24 mouse cellular contexts compared by ENCODE assay signal in genomic region chr2:10157184-10157583, GRCm38 (mm10). TPM values are rescaled to one million over a fixed set of nuclear protein-coding genes. Genes with fewer than 3 reads are reported as not detected.
DNase-seq lines count a peak whose midpoint lies in the region; ATAC-seq and TF ChIP-seq lines count a peak whose summit lies in the region.
"Had no signal": no experiment of that assay in that cellular context is flagged by ENCODE, and none has a peak within 500 bp of the region (broad histone marks: within the 10 kb centered on the region; RNA-seq: fewer than 3 reads in every experiment).

No protein-coding gene starts in this region.

- H3K9me3 ChIP-seq in kidney, postnatal 0 days (replicated peaks; ENCODE audit: low read length) = no peaks in the 10 kb centered on the region
- no peaks in the 10 kb centered on the region for H3K9me3 ChIP-seq in stomach, embryonic 16.5 days (replicated peaks; ENCODE audit: control insufficient read depth, low read length)
- H3K9me3 ChIP-seq in midbrain, embryonic 16.5 days (replicated peaks; ENCODE audit: control insufficient read depth, low read length, poor library complexity, severe bottlenecking) = no peaks in the 10 kb centered on the region
- H3K9me3 ChIP-seq: embryonic facial prominence, embryonic 12.5 days; embryonic facial prominence, embryonic 15.5 days; heart, embryonic 13.5 days; hindbrain, embryonic 10.5 days; hindbrain, embryonic 13.5 days; intestine, embryonic 15.5 days had no signal

- H3K4me3 ChIP-seq in kidney, postnatal 0 days (replicated peaks; ENCODE audit: low read depth, low read length) = no peak overlapping the region
- no peak overlapping the region for H3K4me3 ChIP-seq in stomach, embryonic 16.5 days (replicated peaks; ENCODE audit: low read length)
- no peak overlapping the region for H3K4me3 ChIP-seq in midbrain, embryonic 16.5 days (ENCODE audit: low read depth, low read length)
- H3K4me3 ChIP-seq: embryonic facial prominence, embryonic 12.5 days; embryonic facial prominence, embryonic 15.5 days; heart, adult 2 months; heart, embryonic 13.5 days; hindbrain, embryonic 10.5 days; hindbrain, embryonic 13.5 days; intestine, embryonic 15.5 days had no signal

- no peak for TF ChIP-seq CTCF in kidney, postnatal 0 days (IDR thresholded peaks at IDR 0.05; ENCODE audit: low read depth)

- 54% methylated on average over 10 of the region's 10 CpGs for WGBS in kidney, postnatal 0 days
- WGBS in stomach, embryonic 16.5 days = 67% methylated on average over 10 of the region's 10 CpGs
- 88% methylated on average over 10 of the region's 10 CpGs for WGBS in midbrain, embryonic 16.5 days

- no peaks in the 10 kb centered on the region for H3K27me3 ChIP-seq in kidney, postnatal 0 days (ENCODE audit: insufficient read depth, low read length)
- no peaks in the 10 kb centered on the region for H3K27me3 ChIP-seq in stomach, embryonic 16.5 days (ENCODE audit: control insufficient read depth, insufficient read depth, low read length)
- H3K27me3 ChIP-seq in midbrain, embryonic 16.5 days (ENCODE audit: control insufficient read depth, insufficient read depth, low read depth, low read length) = no peaks in the 10 kb centered on the region
- H3K27me3 ChIP-seq: embryonic facial prominence, embryonic 12.5 days; embryonic facial prominence, embryonic 15.5 days; heart, embryonic 13.5 days; hindbrain, embryonic 13.5 days; intestine, embryonic 15.5 days had no signal

- 0 out of 2 replicates have a peak, but pooled peaks cover 13% of the 10 kb centered on the region for H3K4me1 ChIP-seq in kidney, postnatal 0 days (replicated peaks; ENCODE audit: insufficient read depth, low read length)
- H3K4me1 ChIP-seq in stomach, embryonic 16.5 days (ENCODE audit: control insufficient read depth, insufficient read depth, low read length) = peaks cover 10% of the 10 kb centered on the region
- peaks cover 4% of the 10 kb centered on the region; the same call in 1 of the 2 replicates for H3K4me1 ChIP-seq in midbrain, embryonic 16.5 days (ENCODE audit: control insufficient read depth, insufficient read depth, low read length)

- H3K36me3 ChIP-seq in kidney, postnatal 0 days (ENCODE audit: insufficient read depth, low read length) = no peaks in the 10 kb centered on the region
- no peaks in the 10 kb centered on the region for H3K36me3 ChIP-seq in stomach, embryonic 16.5 days (ENCODE audit: control insufficient read depth, insufficient read depth, low read length)
- H3K36me3 ChIP-seq in midbrain, embryonic 16.5 days (ENCODE audit: control insufficient read depth, insufficient read depth, low read length) = no peaks in the 10 kb centered on the region
- H3K36me3 ChIP-seq: embryonic facial prominence, embryonic 12.5 days; embryonic facial prominence, embryonic 15.5 days; heart, embryonic 13.5 days; hindbrain, embryonic 10.5 days; hindbrain, embryonic 13.5 days; intestine, embryonic 15.5 days had no signal

- H3K27ac ChIP-seq in kidney, postnatal 0 days = no peak overlapping the region
- H3K27ac ChIP-seq in stomach, embryonic 16.5 days (ENCODE audit: low read length) = peak overlapping the region; percentile 44
- no peak overlapping the region for H3K27ac ChIP-seq in midbrain, embryonic 16.5 days (ENCODE audit: low read length)
- H3K27ac ChIP-seq: embryonic facial prominence, embryonic 12.5 days; embryonic facial prominence, embryonic 15.5 days; heart, adult 2 months; heart, embryonic 13.5 days; hindbrain, embryonic 10.5 days; hindbrain, embryonic 13.5 days; intestine, embryonic 15.5 days had no signal

- H3K4me2 ChIP-seq in kidney, postnatal 0 days (ENCODE audit: low read length) = no peak overlapping the region
- no peak overlapping the region for H3K4me2 ChIP-seq in stomach, embryonic 16.5 days (ENCODE audit: low read depth, low read length)
- no peak overlapping the region for H3K4me2 ChIP-seq in midbrain, embryonic 16.5 days (ENCODE audit: low read length)
- H3K4me2 ChIP-seq: embryonic facial prominence, embryonic 12.5 days; embryonic facial prominence, embryonic 15.5 days; heart, embryonic 13.5 days; hindbrain, embryonic 13.5 days; intestine, embryonic 15.5 days had no signal

- ATAC-seq in kidney, postnatal 0 days (replicated peaks; ENCODE audit: low FRiP score, low read depth) = no peak
- ATAC-seq in stomach, embryonic 16.5 days (ENCODE audit: insufficient read depth, low FRiP score) = peak; percentile 75
- no peak for ATAC-seq in midbrain, embryonic 16.5 days
- ATAC-seq: CD4-positive, CD25-positive, alpha-beta regulatory T cell, adult 4 months; forebrain, embryonic 14.5 days; forebrain, postnatal 0 days; hindbrain, embryonic 16.5 days; intestine, embryonic 15.5 days had no signal

- H3K9ac ChIP-seq in kidney, postnatal 0 days (ENCODE audit: low read depth, low read length) = no peak overlapping the region
- no peak overlapping the region for H3K9ac ChIP-seq in stomach, embryonic 16.5 days (ENCODE audit: low read length)
- H3K9ac ChIP-seq in midbrain, embryonic 16.5 days (ENCODE audit: low read depth, low read length) = no peak overlapping the region
- H3K9ac ChIP-seq: embryonic facial prominence, embryonic 12.5 days; embryonic facial prominence, embryonic 15.5 days; forebrain, postnatal 0 days; heart, embryonic 13.5 days; hindbrain, embryonic 13.5 days; intestine, embryonic 15.5 days had no signal

- peak; percentile 88 for DNase-seq in heart, adult 11 months
- no peak for DNase-seq in heart, adult 9 months (ENCODE audit: low spot score in 2 of 2)
- peak; percentile 23 for DNase-seq in kidney, postnatal 0 days (ENCODE audit: low spot score)
- DNase-seq in kidney, postnatal 14 days = no peak
- DNase-seq: adrenal gland, adult 2 months; adrenal gland, postnatal 14 days; cerebellum, adult 11 months; cerebellum, adult 2 months; cerebellum, adult 9-11 months; cerebellum, postnatal 25 days; forebrain, postnatal 0 days had no signal

RNA-seq across cellular contexts. Expression of gene Itih5, which starts 3.8 kb away (rescaled TPM):
- 5.0 and 5.1 TPM in 2 replicates for polyA plus RNA-seq in kidney, postnatal 0 days (2015; fragmentation: Nextera tagmentation; extraction: Ambion mirVana)
- 30.0 and 35.2 TPM in 2 replicates for polyA plus RNA-seq in stomach, embryonic 16.5 days (2015; fragmentation: Nextera tagmentation; extraction: Ambion mirVana)
- polyA plus RNA-seq in midbrain, embryonic 16.5 days (2015; fragmentation: Nextera tagmentation; extraction: Ambion mirVana) = 5.8 and 6.5 TPM in 2 replicates
- polyA plus RNA-seq: C2C12 had no signal

RNA-seq across cellular contexts. Expression of gene Itih2, which starts 26.0 kb away (rescaled TPM):
- 0.78 TPM in 2 replicates for polyA plus RNA-seq in kidney, postnatal 0 days (2015; fragmentation: Nextera tagmentation; extraction: Ambion mirVana)
- polyA plus RNA-seq in stomach, embryonic 16.5 days (2015; fragmentation: Nextera tagmentation; extraction: Ambion mirVana) = 19.6 and 20.3 TPM in 2 replicates
- polyA plus RNA-seq in midbrain, embryonic 16.5 days (2015; fragmentation: Nextera tagmentation; extraction: Ambion mirVana) = 2.7 and 3.0 TPM in 2 replicates
- polyA plus RNA-seq: C2C12; CD4-positive, CD25-positive, alpha-beta regulatory T cell, adult 4 months had no signal

Comparison
In these comparisons a context has a peak if more than half of its experiments do, and no peak if none do; other contexts are left out.
1. DNase-seq: peak in heart, adult 11 months (single experiment) and kidney, postnatal 0 days (single experiment); none in heart, adult 9 months (0 of 2) and kidney, postnatal 14 days (single experiment).